Mouse (Mus musculus): ENCODE measurements around the gene Cd79a. TPM values are rescaled to one million over a fixed set of nuclear protein-coding genes. Genes with fewer than 3 reads are reported as not detected.

The Cd79a gene
- total RNA-seq, 2 experiments from 2014 or later: 0.37 to 0.38 TPM

GRCm38 (mm10) chr7:24902630-24903443 lies 5.7 kb downstream of the Cd79a start, which contains the start of gene Arhgef1:
Arhgef1 (plus strand) TSS chr7:24902912.
- DNase-seq (ENCODE audit: extremely low spot score in 1 of 2, low spot score in 2 of 2): peak; percentile 33 to 37
- intact Hi-C loops (cut with DNase I): no loop called here
- peak within 1 kb of the TSS; percentile 86 for H3K27ac ChIP-seq
- peak within 1 kb of the TSS; percentile 76 for H3K4me3 ChIP-seq
- no peak for TF ChIP-seq CTCF (IDR thresholded peaks at IDR 0.05)

GRCm38 (mm10) chr7:24903444-24903825 lies 6.3 kb downstream of the Cd79a start:
- no peak for DNase-seq (ENCODE audit: extremely low spot score in 1 of 2, low spot score in 2 of 2)
- intact Hi-C loops (cut with DNase I): no loop called here
- peak overlapping the region; percentile 86 for H3K27ac ChIP-seq
- H3K4me3 ChIP-seq: peak overlapping the region; percentile 76
- TF ChIP-seq CTCF (IDR thresholded peaks at IDR 0.05): no peak

GRCm38 (mm10) chr7:24904070-24904483 lies 6.9 kb downstream of the Cd79a start:
- peak; percentile 58 for TF ChIP-seq CTCF (IDR thresholded peaks at IDR 0.05)
- Histone ChIP-seq H3K4me3 (peak overlapping the region; percentile 76), H3K27ac (peak overlapping the region; percentile 83)
- peak; percentile 96 to 97 for DNase-seq (ENCODE audit: extremely low spot score in 1 of 2, low spot score in 2 of 2)
- intact Hi-C loops (cut with DNase I): loop anchor here (1.0 to 2.0 kb wide), 2 partner anchors 13 to 20 kb away; partner anchors contain the start of gene Rps19

GRCm38 (mm10) chr7:24904936-24905335 lies 7.8 kb downstream of the Cd79a start:
- DNase-seq (ENCODE audit: extremely low spot score in 1 of 2, low spot score in 2 of 2): peak in 1 of 2 experiments; percentile 60
- Histone ChIP-seq H3K4me3 (peak overlapping the region; percentile 76), H3K27ac (no peak overlapping the region)
- peak; percentile 62 for TF ChIP-seq CTCF (IDR thresholded peaks at IDR 0.05)
- intact Hi-C loops (cut with DNase I): loop anchor here (1.0 to 2.0 kb wide), 2 partner anchors 14 to 21 kb away; partner anchors contain the start of gene Rps19

- TF ChIP-seq CTCF (IDR thresholded peaks at IDR 0.05): no peak
- H3K4me3 ChIP-seq: no peak overlapping the region
- no peak overlapping the region for H3K27ac ChIP-seq
- no peak for DNase-seq (ENCODE audit: extremely low spot score in 1 of 2, low spot score in 2 of 2)
- intact Hi-C loops (cut with DNase I): no loop called here
Measured at GRCm38 (mm10) chr7:24906551-24906950, 9.4 kb downstream of the Cd79a start.

GRCm38 (mm10) chr7:24907211-24907748 lies 10.1 kb downstream of the Cd79a start:
- intact Hi-C loops (cut with DNase I): no loop called here
- DNase-seq (ENCODE audit: extremely low spot score in 1 of 2, low spot score in 2 of 2): no peak
- no peak overlapping the region for H3K4me3 ChIP-seq
- TF ChIP-seq CTCF (IDR thresholded peaks at IDR 0.05): no peak; the same call in 1 of the 2 replicates
- no peak overlapping the region for H3K27ac ChIP-seq

DNA sequence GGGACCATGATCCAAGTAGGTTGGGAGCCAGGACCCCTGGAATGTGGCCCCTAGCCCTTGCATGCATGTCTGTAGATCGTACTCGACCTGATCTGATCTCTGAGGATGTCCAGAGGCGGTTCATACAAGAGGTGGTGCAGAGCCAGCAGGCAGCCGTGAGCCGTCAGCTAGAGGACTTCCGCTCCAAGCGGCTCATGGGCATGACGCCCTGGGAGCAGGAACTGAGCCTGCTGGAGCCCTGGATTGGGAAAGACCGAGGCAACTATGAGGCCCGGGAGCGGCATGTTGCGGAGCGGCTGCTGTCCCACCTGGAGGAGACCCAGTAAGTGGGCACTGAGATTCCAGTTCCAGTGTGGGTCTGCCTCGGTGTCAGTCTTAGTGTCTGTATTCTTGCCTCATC lies 15.3 kb downstream of the Cd79a start:
- TF ChIP-seq CTCF (IDR thresholded peaks at IDR 0.05): no peak
- no peak for DNase-seq (ENCODE audit: extremely low spot score in 1 of 2, low spot score in 2 of 2)
- no peak overlapping the region for H3K27ac ChIP-seq
- intact Hi-C loops (cut with DNase I): no loop called here
- no peak overlapping the region for H3K4me3 ChIP-seq

GRCm38 (mm10) chr7:24918763-24919323 lies 21.7 kb downstream of the Cd79a start:
- no peak overlapping the region for H3K27ac ChIP-seq
- DNase-seq (ENCODE audit: extremely low spot score in 1 of 2, low spot score in 2 of 2): no peak
- no peak for TF ChIP-seq CTCF (IDR thresholded peaks at IDR 0.05)
- intact Hi-C loops (cut with DNase I): no loop called here
- no peak overlapping the region for H3K4me3 ChIP-seq

GRCm38 (mm10) chr7:24919728-24920127 lies 22.5 kb downstream of the Cd79a start:
- Histone ChIP-seq H3K27ac (no peak overlapping the region), H3K4me3 (no peak overlapping the region)
- no peak for TF ChIP-seq CTCF (IDR thresholded peaks at IDR 0.05)
- intact Hi-C loops (cut with DNase I): no loop called here
- DNase-seq (ENCODE audit: extremely low spot score in 1 of 2, low spot score in 2 of 2): no peak

DNA sequence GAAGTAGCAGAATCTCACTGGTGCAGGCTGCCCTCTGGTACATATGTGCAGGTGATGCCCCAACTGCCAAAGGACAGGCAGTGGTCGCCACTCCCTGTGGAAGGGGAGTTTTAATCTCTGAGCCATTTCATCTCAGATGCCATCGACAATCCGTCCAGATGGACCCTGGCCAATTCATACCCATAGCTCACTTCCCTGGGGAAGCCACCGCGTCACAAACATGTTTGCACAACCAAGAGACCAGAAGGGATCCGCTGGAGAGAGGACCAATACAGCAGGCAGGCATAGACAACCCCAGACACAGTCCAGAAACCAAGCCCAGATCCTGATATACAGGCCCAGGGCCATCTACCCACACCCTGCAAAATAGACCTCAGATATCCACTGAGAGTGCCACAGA lies 33.3 kb downstream of the Cd79a start:
- no peak for DNase-seq (ENCODE audit: extremely low spot score in 1 of 2, low spot score in 2 of 2)
- no peak for TF ChIP-seq CTCF (IDR thresholded peaks at IDR 0.05)
- no peak overlapping the region for H3K27ac ChIP-seq
- intact Hi-C loops (cut with DNase I): loop anchor here (10.0 kb wide), 1 partner anchor 306 kb away; no protein-coding TSS in a partner anchor
- no peak overlapping the region for H3K4me3 ChIP-seq

GRCm38 (mm10) chr7:24931651-24932050 lies 34.5 kb downstream of the Cd79a start:
- TF ChIP-seq CTCF (IDR thresholded peaks at IDR 0.05): no peak
- DNase-seq (ENCODE audit: extremely low spot score in 1 of 2, low spot score in 2 of 2): no peak
- H3K4me3 ChIP-seq: no peak overlapping the region
- H3K27ac ChIP-seq: no peak overlapping the region
- intact Hi-C loops (cut with DNase I): loop anchor here (10.0 kb wide), 1 partner anchor 307 kb away; no protein-coding TSS in a partner anchor

DNA sequence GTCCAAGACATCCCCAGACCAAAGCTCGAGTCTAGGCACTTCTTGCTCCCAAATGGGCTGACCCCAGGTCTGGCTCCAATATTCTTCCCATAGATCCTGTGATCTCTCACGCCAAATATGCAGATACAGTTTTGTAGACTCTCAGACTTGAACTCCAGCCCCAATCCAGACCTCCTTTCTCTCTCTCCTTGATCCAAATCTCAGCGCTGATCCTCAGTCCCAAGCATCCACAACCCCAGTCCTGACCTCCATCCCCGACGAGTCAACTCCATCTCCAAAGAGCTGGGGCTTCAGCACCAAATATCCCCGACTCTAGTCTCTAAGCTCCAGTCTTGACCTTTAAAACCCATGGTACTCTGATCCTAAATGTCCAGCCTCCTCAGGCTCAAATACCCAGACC lies 46.5 kb downstream of the Cd79a start:
- no peak for DNase-seq (ENCODE audit: extremely low spot score in 1 of 2, low spot score in 2 of 2)
- intact Hi-C loops (cut with DNase I): no loop called here
- Histone ChIP-seq H3K27ac (no peak overlapping the region), H3K4me3 (no peak overlapping the region)
- TF ChIP-seq CTCF (IDR thresholded peaks at IDR 0.05): no peak
